Comparison of ENCODE assay signal across 9 mouse cellular contexts in the genomic region with DNA sequence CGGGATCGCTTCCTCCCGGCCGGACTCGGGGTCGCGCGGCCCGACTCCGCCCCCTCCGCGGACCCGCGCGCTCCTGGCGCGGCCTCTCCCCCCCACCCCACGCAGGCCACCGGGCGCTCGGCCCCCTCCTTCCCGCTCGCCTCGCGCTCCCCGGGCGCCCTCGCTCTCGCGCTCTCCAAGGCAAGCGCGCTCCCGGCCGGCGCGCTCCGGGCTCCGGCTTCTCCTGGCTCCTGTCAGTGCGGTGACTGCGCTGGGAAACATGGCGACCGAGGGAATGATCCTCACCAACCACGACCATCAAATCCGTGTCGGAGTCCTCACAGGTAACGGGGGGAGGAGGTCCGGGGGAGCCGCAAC. TPM values are rescaled to one million over a fixed set of nuclear protein-coding genes. Genes with fewer than 3 reads are reported as not detected.
DNase-seq lines count a peak whose midpoint lies in the region; ATAC-seq lines count a peak whose summit lies in the region.
"Had no signal": no experiment of that assay in that cellular context is flagged by ENCODE, and none has a peak within 500 bp of the region (broad histone marks: within the 10 kb centered on the region; RNA-seq: fewer than 3 reads in every experiment).

No protein-coding gene starts in this region.

- peak overlapping the region; percentile 86 for H3K4me2 ChIP-seq in embryonic facial prominence, embryonic 13.5 days
- peak overlapping the region; percentile 84 for H3K4me2 ChIP-seq in kidney, embryonic 15.5 days
- H3K4me2 ChIP-seq in midbrain, embryonic 16.5 days (ENCODE audit: low read length), result peak overlapping the region; percentile 55

- peak overlapping the region; percentile 88 for H3K9ac ChIP-seq in embryonic facial prominence, embryonic 13.5 days
- H3K9ac ChIP-seq in kidney, embryonic 15.5 days, result peak overlapping the region; percentile 85
- H3K9ac ChIP-seq in midbrain, embryonic 16.5 days (ENCODE audit: low read depth, low read length), result peak overlapping the region; percentile 89

- 0% methylated on average over 48 of the region's 48 CpGs for WGBS in embryonic facial prominence, embryonic 13.5 days
- WGBS in kidney, embryonic 15.5 days, result under 1% methylated on average over 47 of the region's 48 CpGs
- 0% methylated on average over 40 of the region's 48 CpGs for WGBS in midbrain, embryonic 16.5 days

- no peaks in the 10 kb centered on the region for H3K9me3 ChIP-seq in embryonic facial prominence, embryonic 13.5 days
- no peaks in the 10 kb centered on the region for H3K9me3 ChIP-seq in kidney, embryonic 15.5 days (replicated peaks)
- no peaks in the 10 kb centered on the region for H3K9me3 ChIP-seq in midbrain, embryonic 16.5 days (replicated peaks; ENCODE audit: control insufficient read depth, low read length, poor library complexity, severe bottlenecking)

- 0 out of 2 replicates have a peak, but pooled peaks cover 4% of the 10 kb centered on the region for H3K4me1 ChIP-seq in embryonic facial prominence, embryonic 13.5 days
- peaks cover 4% of the 10 kb centered on the region for H3K4me1 ChIP-seq in kidney, embryonic 15.5 days
- peaks cover 16% of the 10 kb centered on the region for H3K4me1 ChIP-seq in midbrain, embryonic 16.5 days (ENCODE audit: control insufficient read depth, insufficient read depth, low read length)

- ATAC-seq in CD4-positive, CD25-positive, alpha-beta regulatory T cell, adult 4 months, result peak; percentile 31
- peak; percentile 90 for ATAC-seq in embryonic facial prominence, embryonic 13.5 days (ENCODE audit: insufficient number of reproducible peaks, insufficient read depth, low FRiP score, low TSS enrichment, low read depth)
- ATAC-seq in kidney, embryonic 15.5 days (replicated peaks; ENCODE audit: low FRiP score), result peak; percentile 93
- peak; percentile 93 for ATAC-seq in midbrain, embryonic 16.5 days

- no peaks in the 10 kb centered on the region for H3K36me3 ChIP-seq in embryonic facial prominence, embryonic 13.5 days
- no peaks in the 10 kb centered on the region for H3K36me3 ChIP-seq in kidney, embryonic 15.5 days
- H3K36me3 ChIP-seq in midbrain, embryonic 16.5 days (ENCODE audit: control insufficient read depth, insufficient read depth, low read length), result no peaks in the 10 kb centered on the region

- peak overlapping the region; percentile 98 for H3K27ac ChIP-seq in embryonic facial prominence, embryonic 13.5 days
- peak overlapping the region; percentile 100 for H3K27ac ChIP-seq in kidney, embryonic 15.5 days
- H3K27ac ChIP-seq in midbrain, embryonic 16.5 days (ENCODE audit: low read length), result peak overlapping the region; percentile 98

- peak overlapping the region; percentile 95 for H3K4me3 ChIP-seq in embryonic facial prominence, embryonic 13.5 days
- peak overlapping the region; percentile 96 for H3K4me3 ChIP-seq in kidney, embryonic 15.5 days (replicated peaks)
- peak overlapping the region; percentile 81 for H3K4me3 ChIP-seq in midbrain, embryonic 16.5 days (ENCODE audit: low read depth, low read length)

- H3K27me3 ChIP-seq in embryonic facial prominence, embryonic 13.5 days, result no peaks in the 10 kb centered on the region
- no peaks in the 10 kb centered on the region for H3K27me3 ChIP-seq in kidney, embryonic 15.5 days
- H3K27me3 ChIP-seq in midbrain, embryonic 16.5 days (ENCODE audit: control insufficient read depth, insufficient read depth, low read depth, low read length), result no peaks in the 10 kb centered on the region

- DNase-seq in adrenal gland, adult 8-10 months, result peak; percentile 80
- peak; percentile 83 to 85 for DNase-seq in heart, adult 9 months (ENCODE audit: low spot score in 2 of 2)
- DNase-seq in liver, result peak; percentile 81
- peak; percentile 80 for DNase-seq in thymus, postnatal 4 days

RNA-seq across cellular contexts. Expression of a gene that starts 0.3 kb away (rescaled TPM):
- 10 to 100 TPM; 12.1 to 13.2 TPM for polyA plus RNA-seq in CD4-positive, CD25-positive, alpha-beta regulatory T cell, adult 4 months (2017; shearing (Covaris generic))
- 10 to 100 TPM; 27.3 to 35.8 (median 29.6) TPM for total RNA-seq in adrenal gland, adult 8-10 months (2022)
- 12.8 and 13.9 TPM in 2 replicates for polyA plus RNA-seq in embryonic facial prominence, embryonic 13.5 days (2015; fragmentation: Nextera tagmentation; extraction: Ambion mirVana)
- 14.2 and 14.8 TPM in 2 replicates for polyA plus RNA-seq in kidney, embryonic 15.5 days (2015; fragmentation: Nextera tagmentation; extraction: Ambion mirVana)
- 48.4 and 60.7 TPM in 2 replicates for polyA plus RNA-seq in midbrain, embryonic 16.5 days (2015; fragmentation: Nextera tagmentation; extraction: Ambion mirVana)

RNA-seq across cellular contexts. Expression of a gene that starts 32.5 kb away (rescaled TPM):
- not detected for polyA plus RNA-seq in CD4-positive, CD25-positive, alpha-beta regulatory T cell, adult 4 months (2017; shearing (Covaris generic))
- not detected for total RNA-seq in adrenal gland, adult 8-10 months (2022)
- not detected in 2 replicates for polyA plus RNA-seq in embryonic facial prominence, embryonic 13.5 days (2015; fragmentation: Nextera tagmentation; extraction: Ambion mirVana)
- polyA plus RNA-seq in kidney, embryonic 15.5 days (2015; fragmentation: Nextera tagmentation; extraction: Ambion mirVana), result not detected in 2 replicates
- not detected in 2 replicates for polyA plus RNA-seq in midbrain, embryonic 16.5 days (2015; fragmentation: Nextera tagmentation; extraction: Ambion mirVana)
- total RNA-seq: heart, postnatal 10 days had no signal

Comparison
In these comparisons a context has a peak if more than half of its experiments do, and no peak if none do; other contexts are left out.
1. Peak in every context shown above with its lines: DNase-seq, ATAC-seq, H3K4me3 ChIP-seq and H3K27ac ChIP-seq.
2. ATAC-seq: peak in every context shown above with its lines; median percentile 93 in kidney, embryonic 15.5 days; 93 in midbrain, embryonic 16.5 days; 90 in embryonic facial prominence, embryonic 13.5 days; 31 in CD4-positive, CD25-positive, alpha-beta regulatory T cell, adult 4 months.